Mouse (Mus musculus) 3T3-L1 (cell line): ENCODE results near the gene Mapkapk2.
A peak's percentile ranks its signal among the peaks of the same experiment; 100 is the strongest.
"Not testable (repeated sequence)": the region's sequence is repeated elsewhere in the genome, so short reads cannot be mapped to it uniquely, and the experiment has no call there.

Source experiments
- DNase-seq: peaks from one replicate; pipeline ENCODE4 v3.0.0-alpha.2; 2015; ENCODE audit warnings: low read depth, low spot score

The Mapkapk2 gene

DNA sequence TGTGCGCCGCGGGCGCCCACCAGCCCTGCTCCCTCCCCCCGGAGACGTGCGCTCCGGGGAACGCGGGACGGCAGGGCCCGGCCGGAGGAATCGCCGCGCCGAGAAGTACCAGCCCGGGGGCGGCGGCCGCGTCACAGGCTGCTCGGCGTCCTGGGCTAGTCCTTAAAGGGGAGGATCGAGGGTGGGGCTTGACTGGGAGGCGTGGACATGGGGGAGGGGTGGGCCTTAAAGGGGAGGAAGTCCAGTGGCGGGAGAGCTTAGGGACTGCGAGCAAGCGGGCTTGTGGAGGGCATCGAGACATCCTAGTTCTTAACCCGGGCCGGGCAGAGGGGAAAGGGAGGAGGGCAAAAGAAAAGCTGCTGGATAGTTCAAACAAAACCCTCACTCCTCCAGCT is at the start of gene Mapkapk2:
Mapkapk2 (minus strand) TSS at position 127 of the 395 bp plus-strand sequence.
- peak; percentile 93 for DNase-seq

GRCm38 (mm10) chr1:131146181-131146614 is 48.6 kb upstream of the Mapkapk2 start:
- DNase-seq = no peak

DNA sequence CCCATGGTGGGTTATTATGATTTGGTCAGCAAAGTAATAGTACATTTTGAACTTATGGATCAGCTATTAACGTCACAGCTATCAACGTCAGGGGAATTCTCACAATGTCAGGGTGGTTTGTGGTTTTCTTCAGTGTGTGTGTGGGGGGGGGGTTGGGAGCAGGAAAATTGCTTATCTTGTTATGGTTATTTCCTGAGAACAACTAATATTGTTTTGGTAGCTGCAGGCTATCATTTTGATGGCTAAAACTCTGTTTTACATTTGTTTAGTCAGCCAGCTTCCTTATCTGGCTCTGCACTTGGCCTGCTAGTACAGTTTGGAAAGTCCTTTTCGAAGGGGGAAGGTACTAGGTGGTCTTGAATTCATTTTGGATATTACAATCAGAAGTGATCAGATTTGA is 47.6 kb upstream of the Mapkapk2 start:
- not testable (repeated sequence) for DNase-seq

- DNase-seq = no peak
These were observed 44.8 kb upstream of the Mapkapk2 start for GRCm38 (mm10) chr1:131142472-131142871.

GRCm38 (mm10) chr1:131141449-131141848 is 43.8 kb upstream of the Mapkapk2 start:
- peak; percentile 56 for DNase-seq

GRCm38 (mm10) chr1:131139102-131140095 is 41.8 kb upstream of the Mapkapk2 start:
- peak; percentile 76 for DNase-seq

DNA sequence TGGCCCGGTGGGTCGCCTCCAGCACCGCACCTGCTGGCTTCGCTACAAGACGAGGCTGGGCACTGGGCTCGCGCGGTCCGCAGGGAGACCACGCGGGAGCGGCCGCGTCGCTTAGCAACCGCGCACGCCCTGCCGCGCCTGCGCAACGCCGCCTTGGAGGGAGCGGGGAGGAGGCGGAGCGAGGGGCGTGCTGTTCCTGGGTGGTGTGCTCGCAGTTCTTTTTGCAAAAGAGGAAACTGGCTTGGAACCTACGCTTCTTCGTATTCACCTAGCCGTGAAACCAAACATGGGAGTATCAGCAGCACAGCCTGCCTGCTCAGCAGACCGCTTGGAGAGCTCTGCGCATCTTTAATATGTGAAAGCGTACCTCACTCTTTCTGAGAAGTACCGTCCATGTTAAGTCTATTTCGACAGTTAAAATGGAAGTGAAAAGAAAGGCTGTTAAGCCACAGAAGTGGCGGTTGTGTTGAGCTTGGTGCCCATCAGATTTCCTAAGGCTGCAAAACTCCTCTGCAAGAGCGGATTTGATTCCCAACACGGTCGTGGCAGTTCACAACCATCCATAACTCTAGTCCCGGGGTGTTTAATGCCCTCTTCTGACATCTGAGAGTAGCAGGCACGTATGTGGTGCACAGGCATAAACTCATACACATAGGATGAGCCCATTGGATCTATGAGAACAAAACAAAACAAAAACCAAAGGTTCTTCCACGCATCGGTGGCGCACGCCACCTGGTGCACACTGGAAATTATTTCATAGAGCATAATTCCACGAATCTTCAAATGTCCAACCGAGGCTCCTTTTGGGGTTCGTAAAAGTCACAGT is 40.8 kb upstream of the Mapkapk2 start, which contains the start of gene Dyrk3:
Dyrk3 (minus strand) TSS at position 150 of the 826 bp plus-strand sequence.
- DNase-seq = peak; percentile 91

DNA sequence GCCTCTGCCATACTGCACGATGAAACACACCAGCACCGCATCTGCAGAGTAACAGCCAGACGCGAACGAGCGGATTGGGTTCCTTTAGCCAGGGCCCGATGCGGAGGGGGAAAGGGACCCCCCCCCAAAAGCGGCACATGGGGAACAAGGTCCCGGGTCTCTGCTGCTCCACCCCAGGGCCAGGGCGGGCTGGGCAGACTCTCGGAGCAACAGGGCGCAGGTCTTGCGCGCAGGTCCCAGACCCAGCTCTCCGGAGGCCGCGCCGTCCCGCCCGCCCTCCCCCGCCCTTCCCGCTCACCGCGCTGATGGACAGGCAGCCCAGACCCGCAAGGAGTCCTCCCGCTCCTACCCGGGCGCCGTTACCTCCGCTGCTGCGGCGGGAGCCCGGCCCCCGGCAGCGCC is 40.1 kb upstream of the Mapkapk2 start:
- DNase-seq = no peak

GRCm38 (mm10) chr1:131137111-131137510 is 39.5 kb upstream of the Mapkapk2 start:
- DNase-seq = no peak

DNA sequence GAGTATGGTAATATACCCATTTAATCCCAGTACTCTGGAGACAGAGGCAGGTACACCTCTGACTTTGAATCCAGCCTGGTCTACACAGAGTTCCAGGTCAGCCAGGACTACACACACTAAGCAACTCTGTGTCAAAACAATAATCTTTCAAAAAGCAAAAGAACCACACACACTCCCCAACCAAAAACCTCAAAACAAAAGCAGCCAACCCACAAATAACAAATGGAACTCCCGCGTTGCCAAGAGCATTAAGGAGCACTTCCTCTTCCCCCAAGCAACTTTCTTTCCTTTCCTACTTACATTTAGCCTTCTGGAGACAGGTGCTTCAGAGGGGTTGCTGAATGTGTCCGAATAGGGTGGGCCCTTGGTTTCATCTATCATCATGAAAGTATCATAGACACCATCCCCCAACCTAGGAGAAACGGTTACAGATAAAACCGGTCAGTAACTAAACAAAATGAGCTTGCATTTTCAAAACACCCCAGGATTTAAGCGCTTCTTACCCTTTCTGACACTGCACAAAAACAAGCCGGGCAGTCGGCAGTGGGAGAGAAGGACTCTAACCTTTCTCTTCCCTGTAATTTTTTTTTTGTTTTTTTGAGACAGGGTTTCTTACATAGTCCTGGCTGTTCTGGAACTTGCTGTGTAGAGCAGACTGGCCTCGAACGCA is 38.5 kb upstream of the Mapkapk2 start:
- no peak for DNase-seq

DNA sequence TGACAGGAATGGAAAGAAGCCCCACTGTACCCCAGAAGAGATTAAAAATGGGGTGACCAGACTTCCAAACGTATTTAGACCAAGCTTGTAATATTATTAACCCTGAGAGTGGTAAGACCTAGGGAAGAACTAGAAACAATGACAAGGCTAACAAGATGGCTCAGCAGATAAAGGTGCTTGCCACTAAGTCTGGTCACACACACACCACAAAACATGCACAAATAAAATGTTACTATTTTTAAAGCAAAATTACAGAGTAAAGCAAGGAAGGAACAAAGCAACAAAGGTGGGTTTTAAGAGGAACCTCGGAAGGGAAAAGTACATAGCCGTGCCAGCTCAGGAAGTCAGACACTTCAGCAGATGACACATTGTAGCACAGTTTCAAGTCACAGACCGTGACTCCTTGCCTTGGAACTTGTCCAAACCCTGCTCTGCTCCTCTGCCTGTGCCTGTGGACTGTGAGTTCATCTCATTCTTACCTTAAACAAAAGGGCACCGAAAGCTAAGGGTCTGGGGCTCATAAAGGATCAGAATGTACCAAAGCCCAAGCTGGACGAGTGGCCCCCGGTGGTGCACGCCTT is 37.4 kb upstream of the Mapkapk2 start:
- DNase-seq = peak; percentile 75

- no peak for DNase-seq
These were observed 36.6 kb upstream of the Mapkapk2 start for GRCm38 (mm10) chr1:131134231-131134630.

DNA sequence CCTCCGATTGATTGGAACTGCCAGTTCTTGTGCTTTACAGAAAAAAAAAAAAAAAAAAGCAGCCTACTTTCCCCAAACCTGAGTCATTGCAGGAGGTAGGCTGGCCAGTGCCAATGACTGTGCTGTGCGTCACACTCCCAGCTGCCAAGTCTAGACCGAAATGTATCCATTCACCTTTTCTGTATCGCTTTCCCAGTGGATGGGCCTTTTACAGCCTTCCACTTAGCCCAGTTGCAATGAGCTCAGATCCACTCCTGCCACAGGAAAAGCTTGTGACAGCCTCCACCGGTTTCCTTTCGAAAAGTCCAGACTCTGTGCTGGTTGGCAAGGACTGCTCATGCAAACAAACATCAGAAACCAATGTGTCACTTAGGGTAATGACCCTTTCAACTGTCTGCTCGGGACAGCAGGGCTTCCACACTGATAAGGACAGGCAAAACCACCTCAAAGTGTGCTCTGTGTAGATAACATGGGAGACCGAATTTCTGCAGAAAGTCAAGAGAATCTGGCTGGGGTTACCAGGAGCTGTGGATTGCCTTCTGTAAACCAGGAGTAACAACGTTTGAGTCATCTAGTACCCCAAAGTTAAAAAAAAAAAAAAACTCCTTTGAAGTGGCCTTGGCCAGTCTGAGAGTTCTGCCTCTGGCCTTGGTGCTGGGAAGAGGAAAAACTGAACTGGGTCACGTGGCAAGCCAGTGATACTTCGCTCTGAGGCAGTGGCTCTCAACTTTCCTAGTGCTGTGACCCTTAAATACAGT is 28.5 kb upstream of the Mapkapk2 start:
- peak; percentile 95 for DNase-seq

DNA sequence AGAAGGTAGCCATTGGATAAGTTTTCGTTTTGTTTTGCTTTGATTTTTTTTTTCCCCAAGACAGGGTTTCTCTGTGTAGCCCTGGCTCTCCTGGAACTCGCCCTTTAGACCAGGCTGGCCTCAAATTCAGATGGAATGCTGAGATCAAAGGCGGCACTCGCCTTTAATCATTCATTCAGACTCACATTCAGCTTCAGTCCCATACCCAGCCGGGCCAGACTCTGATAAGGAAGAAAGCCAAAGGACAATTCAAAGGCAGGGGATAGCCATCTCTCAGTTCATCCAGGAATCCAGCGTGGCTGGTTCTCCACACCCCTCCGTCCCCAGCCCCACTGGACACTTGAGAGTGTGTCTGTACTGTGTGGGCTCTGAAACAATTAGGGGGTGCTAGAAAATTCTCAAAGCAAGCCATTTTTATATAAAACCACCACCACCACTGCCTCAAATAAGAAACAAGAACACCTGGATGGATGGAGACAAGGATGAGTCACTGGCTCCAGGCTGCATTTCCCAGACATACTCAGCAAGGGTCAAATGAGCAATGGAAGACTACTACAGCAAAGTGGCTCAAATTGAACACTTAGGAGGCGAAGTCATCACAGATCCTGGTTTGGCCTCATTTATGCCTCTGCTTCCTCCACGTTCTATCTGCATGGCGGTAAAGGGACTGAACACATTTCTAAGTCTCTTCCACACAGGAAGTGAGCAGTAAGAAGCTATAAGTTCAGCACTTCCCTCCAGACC is 26.1 kb upstream of the Mapkapk2 start:
- peak; percentile 79 for DNase-seq

- DNase-seq = no peak
These were observed 24.4 kb upstream of the Mapkapk2 start for GRCm38 (mm10) chr1:131121987-131122386.

DNA sequence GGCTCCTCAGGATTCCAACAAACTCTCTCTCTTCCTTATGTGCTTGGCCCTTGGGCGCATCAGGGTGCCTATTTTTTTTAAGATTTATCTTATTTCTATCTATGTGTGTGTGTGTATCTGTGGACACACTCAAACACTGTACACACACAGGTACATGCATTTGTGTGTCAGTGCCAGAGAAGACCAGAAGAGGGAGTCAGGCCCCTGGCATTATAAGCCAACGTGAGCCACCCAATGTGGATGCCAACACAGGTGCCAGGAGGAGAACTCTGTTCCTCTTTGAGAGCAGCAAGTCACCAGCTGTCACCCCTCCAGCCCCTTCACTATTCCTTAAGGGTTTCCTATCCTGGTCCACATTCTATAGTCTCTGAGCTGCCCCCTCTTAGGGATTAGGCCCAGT is 21.4 kb upstream of the Mapkapk2 start:
- no peak for DNase-seq

GRCm38 (mm10) chr1:131118530-131118929 is 20.9 kb upstream of the Mapkapk2 start:
- DNase-seq = peak; percentile 72

DNA sequence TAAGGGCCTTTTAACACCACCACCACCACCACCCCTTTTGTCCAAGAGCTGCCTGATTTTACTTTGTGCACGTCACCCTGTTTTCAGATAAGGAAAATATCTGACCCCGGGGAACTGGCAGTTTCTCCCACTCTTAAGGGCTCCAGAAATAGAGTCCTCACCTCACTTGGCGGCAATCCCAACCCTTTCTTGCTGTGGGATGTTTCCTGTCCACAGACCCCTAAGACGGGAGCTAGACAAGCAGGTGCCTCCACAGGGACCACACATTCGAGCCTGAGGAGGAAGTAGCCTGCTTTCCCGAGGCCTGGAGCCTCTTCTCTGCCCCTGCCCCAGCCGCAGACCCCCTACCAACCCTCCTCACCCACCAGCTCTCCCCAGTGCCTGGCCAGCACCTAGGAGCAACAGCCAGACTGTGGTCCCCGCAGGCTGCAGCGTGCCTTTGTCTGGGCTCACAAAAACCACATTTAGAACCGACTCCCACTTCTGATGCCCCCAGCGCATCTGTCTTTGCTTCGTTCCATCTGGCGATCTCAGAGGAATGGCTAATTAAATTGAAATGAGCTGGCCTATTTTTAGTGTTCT is 18.9 kb upstream of the Mapkapk2 start:
- no peak for DNase-seq

- DNase-seq = peak; percentile 91
These were observed 18.3 kb upstream of the Mapkapk2 start for GRCm38 (mm10) chr1:131115932-131116331.
